Mouse (Mus musculus) NIH3T3 (cell line): ENCODE data around the gene Rack1.
"Not testable (repeated sequence)": the region's sequence is repeated elsewhere in the genome, so short reads cannot be mapped to it uniquely, and the experiment has no call there.

Experiments
- DNase-seq: peaks from one replicate; pipeline ENCODE4 v3.0.0-alpha.2; 2012; ENCODE audit warnings: low read depth

The Rack1 gene

DNA sequence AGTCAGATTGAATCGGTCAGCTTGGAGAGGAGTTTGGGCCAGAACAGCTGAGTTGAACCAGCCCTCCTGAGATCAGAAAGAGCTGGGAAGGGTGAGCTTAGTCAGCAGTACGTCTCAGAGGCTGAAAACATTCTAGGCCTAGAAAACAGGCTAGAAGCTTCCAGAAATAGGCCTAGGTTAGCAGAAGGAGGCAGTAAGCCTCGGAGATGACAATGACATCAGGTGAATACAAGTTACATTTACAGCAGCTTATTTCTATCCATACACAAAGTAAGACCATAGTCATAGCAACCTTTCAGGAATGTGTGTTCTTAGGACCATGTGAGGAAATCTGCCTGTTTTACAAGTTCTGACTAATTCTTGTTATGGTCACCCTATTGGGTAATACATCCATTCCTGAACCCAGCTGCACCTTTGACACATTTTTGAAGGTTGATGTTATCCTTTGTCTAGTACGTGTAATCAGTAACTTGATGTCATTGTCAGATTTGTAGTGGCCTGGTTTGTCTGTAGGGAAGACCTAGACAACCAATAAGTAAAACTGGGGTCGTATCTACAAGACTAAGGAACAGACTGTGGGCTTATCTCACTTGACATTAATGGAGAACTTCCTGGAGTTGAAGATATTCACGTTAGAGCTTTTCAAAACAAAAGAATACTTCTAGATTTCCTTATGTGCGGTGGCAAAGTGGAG, 19.6 kb downstream of the Rack1 start:
- peak; percentile 49 for DNase-seq

DNA sequence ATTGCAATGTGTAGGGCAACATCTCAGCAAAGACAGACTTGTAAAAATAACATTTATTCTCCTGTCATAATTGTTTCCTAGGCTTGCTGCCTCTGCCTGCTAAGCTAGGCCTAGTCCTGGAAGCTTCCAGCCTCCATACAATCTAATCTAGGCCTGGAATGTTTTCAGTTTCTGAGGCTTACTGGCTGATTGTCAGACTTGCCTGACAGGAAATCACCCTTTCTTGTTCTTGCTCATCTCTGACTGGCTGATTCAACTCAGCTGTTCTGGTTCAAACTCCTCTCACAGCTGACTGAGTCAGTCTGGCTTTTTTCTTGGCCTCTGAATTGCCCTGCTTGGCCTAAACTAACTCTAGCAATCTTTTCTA, 20.2 kb downstream of the Rack1 start:
- DNase-seq: peak; percentile 85

DNA sequence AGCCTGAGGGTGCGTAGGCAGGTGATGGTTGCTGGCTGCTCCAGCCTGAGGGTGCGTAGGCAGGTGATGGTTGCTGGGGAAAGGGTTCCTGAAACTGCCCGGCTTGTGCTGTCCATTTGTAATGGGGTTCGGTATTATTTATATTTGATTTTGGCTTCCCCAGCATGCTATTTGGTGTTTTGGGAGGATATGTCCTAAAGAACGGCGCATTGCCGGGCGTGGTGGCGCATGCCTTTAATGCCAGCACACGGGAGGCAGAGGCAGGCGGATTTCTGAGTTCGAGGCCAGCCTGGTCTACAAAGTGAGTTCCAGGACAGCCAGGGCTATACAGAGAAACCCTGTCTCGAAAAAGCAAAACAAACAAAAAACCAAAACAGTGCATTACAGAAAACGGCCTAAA, 21.2 kb downstream of the Rack1 start:
- not testable (repeated sequence) for DNase-seq

DNA sequence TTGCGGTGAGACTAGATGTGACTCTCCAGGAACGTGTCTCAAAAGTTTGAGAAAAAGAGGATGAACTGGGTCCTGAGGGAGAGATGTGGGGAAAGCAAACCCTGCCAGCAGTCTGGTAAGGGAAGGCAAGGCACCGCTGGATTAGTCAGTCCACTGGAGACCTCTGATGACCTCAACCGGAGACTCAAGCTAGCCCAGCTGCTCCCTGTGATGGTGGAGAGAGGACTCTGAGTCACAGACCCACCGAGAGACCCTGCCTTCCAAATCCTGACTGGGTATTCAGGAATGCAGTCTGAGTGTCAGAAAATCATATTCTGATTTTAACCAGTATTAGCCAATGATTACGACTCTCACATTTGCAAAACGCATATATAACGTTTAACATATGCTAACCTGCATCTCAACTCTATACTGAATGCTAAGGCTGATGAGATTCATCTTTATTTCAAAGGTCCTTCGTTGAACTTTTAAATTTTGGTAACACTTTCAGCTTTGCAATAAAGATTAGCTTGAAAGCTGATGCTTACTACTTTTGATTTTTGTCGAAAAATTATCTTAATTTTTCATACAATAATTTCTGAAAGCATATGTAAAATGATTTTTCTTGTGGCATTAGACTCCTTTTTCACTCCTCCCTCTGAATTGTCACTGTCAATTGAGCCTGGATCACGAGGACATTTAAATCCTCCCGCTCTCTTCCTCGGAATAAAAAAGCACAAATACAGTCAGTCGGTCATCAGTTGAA, 22.8 kb downstream of the Rack1 start:
- DNase-seq: peak; percentile 75

DNA sequence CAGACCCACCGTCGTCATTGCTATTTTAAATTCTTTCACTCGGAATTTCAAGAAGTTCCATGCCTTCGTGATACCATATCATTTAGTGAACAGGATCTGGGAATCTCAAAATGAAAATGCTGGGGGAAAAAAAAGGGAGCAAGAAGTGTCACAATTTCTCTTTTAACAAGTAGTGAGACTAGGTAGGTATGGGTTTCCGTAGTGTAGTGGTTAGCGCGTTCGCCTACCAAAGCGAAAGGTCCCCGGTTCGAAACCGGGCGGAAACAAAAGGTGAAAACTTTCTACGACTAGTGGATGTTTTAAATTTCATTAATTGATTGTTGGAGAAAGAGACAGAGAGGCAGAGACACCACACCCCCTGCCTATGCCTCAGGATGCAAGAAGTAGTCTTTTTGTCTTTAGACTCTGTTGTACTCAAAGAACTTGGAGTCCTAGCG, 23.4 kb downstream of the Rack1 start:
- peak; percentile 89 for DNase-seq

DNA sequence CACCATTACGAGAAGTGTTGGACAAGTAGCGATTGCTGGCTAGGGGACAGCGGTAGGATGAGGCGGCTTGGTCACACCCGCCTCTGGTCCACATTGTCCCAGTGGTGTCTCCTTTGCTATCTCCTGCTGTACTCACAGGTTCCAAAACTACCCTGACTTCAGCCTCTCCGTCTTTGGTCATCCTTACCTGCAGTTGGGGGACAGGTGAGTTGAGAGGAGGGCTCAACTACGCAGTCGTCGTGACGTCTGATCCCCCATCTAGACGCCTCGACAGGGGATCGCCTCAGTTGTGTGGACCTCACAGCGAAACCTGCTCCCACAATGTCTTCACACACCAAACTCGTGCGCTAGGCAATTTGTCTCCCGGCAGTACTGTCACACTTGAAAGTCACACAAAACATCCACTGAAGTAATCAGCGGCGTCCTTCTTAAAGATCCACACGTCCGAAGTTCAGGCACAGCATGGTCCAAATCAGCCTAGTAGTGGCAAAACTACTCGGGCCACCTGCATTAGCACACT, 24.2 kb downstream of the Rack1 start:
- no peak for DNase-seq

DNA sequence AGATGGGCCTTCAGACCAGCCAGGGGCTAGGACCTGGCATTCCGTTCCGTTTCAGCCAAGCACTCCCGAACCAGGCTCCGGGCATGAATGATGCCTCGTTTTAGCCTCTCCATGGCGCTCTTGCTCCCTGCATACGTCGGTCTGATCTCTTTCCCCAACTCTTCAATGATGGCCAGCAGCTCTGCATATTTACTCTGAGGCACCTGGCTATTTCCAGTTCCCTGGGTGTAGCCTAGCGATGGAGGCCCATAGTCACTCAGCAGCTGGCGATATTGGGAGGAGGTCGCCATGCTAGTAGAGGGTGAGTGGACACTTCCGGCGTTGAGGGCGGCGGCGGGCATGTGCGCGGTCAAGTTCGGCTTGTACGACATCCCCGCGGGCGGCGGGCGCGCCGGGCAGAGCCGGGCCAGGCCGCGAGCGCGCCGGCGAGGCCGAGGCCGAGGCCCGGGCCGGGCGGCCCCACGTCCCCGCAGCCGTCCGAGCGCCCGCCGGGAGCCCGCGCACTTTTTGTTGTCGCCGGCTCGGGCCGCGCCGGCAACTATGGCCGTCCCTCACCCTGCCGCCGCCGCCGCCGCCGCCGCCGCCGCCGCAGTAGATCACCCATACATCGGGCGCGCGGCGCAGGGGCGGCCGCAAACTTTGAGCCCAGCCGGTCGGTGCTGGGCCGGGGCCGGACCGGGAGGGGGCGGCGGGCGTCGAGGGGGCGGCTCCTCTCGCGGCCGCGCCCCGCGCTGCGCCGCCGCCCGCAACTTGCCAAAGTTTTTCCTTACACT, 26.0 kb downstream of the Rack1 start, which contains the start of the genes Trim7 and Gm12184:
Trim7 (plus strand) TSS at position 162 of the 773 bp plus-strand sequence.
Gm12184 (minus strand) TSS at position 677 of the 773 bp plus-strand sequence.
- not testable (repeated sequence) for DNase-seq

DNA sequence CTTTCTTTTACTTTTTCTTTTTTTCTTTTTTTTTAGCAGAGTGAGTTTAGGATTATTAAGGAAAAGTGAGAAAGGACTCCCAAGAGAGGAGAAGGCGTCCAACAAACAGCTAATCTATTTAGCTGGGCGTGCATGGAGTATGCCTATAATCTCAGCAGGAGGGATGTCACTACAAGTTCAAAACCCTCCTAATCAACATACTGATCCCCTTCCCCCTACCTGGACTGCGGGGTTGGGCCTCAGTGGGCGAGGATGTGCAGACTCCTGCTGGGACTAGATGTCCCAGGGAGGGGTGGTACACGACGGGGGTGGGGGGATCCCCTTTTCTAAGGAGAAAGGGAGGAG, 26.6 kb downstream of the Rack1 start:
- DNase-seq: peak; percentile 65

DNA sequence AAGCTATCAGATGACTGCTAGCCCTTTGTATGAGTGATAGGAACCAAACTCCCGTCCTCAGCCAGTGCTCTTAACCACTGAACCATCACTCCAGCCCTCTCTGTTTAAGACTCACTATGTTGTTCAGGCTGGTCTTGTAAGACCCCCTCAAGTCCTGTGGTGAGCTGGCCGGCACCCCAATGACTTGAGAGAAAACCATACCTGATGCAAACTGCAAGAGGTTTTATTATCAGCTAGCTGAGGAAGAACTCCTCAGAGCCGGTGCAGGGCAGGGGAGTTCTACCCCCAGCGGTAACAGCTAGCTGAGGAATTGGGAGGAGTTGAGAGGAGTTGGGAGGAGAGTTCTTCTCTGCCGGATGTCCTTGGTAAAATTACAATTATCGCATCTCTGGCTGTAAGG, 27.8 kb downstream of the Rack1 start:
- no peak for DNase-seq

DNA sequence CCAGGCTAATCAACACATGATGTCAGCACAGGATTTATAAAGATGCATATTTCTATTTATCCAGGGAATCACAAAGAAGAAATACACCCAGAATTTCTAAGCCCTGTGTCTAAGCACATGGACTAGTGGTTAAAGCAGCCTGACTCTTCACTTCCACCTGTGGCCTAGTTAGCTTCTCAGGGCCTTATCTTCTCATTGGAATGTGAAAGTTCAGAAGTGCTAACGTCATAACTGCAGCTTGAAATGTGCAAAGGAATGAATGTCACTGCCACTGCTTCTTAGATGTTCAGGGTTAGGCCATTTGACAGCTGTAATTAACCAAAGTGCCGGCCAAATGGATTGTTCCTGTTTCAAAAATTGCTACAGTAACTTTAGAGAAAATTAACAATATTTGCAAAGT, 30.1 kb downstream of the Rack1 start:
- no peak for DNase-seq

DNA sequence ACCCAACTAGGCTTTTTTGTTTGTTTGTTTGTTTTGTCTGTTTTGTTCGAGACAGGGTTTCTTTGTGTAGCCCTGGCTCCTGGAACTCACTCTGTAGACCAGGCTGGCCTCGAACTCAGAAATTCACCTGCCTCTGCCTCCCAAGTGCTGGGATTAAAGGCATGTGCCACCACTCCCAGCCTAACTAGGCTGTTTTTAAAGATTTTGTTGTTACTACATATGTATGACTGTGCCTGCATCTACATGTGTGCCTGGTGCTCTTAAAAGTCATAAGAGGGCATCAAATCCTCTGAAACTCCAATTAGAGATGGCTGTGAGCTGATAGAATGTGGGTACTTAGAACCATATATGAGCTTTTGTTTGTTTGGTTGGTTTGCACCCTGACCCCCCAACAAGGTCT, 31.1 kb downstream of the Rack1 start:
- no peak for DNase-seq

DNA sequence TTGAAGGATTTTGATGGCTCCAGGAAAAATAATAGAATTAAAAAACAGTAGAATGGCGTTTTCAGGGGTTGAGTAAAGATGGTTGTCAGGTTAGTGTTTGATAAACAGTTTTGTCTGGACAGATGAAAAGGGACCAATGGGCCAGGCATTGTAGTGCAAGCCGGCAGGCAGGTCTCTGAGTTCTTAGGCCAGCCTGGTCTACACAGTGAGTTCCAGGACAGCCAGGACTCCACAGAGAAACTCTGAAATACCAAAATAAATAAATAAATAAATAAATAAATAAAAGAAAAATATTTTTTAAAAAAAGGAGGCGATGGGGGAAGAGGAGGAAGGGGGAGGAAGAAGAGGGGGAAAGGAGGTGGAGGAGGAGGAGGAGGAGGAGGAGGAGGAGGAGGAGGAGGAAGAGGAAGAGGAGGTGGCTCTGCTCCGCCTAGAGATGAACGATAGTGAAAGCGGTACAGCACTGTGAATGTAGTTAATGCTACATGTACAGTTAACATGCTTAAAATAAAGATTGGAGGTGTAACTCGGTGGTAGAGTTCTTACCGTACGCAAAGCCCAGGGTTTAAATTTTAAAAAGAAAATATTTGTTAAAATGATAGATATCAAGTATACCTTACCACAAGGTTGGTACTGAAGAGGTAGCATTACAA, 33.1 kb downstream of the Rack1 start:
- DNase-seq: peak; percentile 21

DNA sequence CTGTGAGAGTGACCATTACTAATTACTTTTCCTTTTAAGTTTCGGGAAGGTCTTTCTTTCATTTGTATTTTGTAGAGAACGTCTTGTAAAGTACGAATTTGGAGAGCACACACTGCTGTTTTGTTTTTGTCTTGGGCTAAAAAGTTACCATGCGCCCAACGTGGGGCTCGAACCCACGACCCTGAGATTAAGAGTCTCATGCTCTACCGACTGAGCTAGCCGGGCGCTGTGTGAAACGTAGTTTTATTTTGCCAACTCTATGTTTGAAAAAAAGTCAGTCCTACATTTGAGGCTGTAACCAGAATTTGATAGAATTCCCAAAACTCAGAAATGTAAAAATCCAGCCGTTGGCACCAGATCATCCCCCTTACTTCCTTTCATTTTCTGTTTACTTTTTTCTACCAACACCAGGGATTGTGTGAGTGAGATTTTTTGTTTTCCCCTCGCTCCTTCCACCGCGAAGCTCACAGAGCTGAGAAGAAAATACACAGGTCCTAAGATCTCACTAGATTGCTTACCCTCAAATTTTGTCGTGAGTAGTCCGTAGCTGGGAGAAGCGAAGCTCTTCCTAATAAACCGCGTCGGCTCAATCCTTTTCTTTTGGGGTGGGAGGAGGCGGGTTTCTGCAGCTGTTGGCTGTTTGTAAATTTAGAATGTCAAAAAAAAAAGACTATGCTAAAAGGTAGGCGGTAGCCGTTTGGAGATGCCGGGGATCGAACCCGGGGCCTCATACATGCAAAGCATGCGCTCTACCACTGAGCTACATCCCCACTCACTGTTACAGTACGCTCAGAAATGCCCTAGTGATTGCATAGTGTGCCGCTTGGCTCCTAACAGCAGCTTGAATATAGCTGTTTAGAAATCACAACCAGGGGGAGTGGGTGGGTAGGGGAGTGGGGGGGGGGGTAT, 33.9 kb downstream of the Rack1 start:
- peak; percentile 95 for DNase-seq

DNA sequence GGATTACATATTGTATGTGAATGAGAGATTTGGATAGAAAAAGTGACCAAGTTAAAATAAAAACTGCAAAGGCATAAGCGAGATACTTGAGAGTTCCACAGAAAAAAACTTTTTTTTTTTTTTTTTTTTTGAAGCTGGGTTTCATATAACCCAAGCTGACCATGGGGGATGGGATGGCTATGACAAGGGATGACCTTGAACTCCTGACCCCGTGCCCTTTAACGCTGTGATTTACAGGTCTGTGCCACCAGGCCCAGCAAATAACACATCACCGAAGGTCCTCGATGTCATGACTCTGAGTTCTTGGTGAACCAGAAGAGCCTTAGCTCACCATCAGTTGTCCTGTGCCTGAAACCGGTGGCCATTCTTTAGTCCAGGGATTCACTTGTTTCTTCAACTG, 35.8 kb downstream of the Rack1 start:
- DNase-seq: no peak

DNA sequence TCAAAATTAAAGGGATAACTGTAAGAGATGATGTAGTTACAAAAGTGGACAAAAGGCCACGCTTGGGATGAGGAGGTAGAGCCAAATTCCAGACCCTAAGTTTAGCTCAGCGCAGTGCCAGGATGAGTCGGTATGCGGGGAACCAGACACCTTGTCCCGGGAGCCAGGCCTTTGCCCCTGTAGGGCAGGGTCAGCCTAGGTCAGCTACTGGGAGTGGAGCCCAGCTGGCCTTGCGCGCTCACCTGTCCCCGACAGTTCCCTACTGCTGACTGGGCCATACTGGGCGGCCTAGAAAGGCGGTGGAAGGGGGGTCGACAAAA, 36.8 kb downstream of the Rack1 start:
- DNase-seq: no peak

DNA sequence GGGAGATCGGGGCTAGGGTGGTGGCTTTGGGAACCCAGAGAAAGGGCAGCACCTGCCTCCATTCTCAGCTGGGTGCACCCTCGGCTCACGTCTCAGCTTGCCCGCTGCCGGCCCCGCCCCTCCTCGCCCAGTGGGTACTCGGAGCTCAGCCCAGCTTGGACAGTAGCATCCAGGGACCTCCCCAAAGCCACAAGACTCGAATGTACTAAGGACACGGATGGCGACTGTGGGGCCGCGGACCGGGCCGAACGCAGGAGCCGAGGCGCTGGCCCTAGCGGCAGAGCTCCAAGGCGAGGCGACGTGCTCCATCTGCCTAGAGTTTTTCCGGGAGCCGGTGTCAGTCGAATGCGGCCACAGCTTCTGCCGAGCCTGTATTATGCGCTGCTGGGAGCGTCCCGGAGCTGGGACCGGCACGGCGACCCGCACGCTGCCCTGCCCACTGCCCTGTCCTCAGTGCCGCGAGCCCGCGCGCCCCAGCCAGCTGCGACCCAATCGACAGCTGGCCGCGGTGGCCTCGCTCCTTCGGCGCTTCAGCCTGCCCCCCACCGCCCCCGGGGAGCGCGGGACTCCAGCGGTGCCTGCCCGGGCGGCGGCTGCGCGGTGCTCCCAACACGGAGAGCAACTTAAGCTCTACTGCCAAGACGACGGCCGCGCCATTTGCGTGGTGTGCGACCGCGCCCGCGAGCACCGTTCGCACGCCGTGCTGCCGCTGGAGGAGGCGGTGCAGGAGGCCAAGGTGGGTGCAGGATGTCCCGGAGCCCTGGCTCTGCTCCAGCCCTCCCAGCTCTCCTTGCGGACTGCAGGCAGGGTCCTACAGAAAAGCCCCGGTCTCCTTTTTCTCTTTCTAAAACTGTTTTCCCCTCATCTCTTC, 37.4 kb downstream of the Rack1 start:
- peak; percentile 67 for DNase-seq

DNA sequence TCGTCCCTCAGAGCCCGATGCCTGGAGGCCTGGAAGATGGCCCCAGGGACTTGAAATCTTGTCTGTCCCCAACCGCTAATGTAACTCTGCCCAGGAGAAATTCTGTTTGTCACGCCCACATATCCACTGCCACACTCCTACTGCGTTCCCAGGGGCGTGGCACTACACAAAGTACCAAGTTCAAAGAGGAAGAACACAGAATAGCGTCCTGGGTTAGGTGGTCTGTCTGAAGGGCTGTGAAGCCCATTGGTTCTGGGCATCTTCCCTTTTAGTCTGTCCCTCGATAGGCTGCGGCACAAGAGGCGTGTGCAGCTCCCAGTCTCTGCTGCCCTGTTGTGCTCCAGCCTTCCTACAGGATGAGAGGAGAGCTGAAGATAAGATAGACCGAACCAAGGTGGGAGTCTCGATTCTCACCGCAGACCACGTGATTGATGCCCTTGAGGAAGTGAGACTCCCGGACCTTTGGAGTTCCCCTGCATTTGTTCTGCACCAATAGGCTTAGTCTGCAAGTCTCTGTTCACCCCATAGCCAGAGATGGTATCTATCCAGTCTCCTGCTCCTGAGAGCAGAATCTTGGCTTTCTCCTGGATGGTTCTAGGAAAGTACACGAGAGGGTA, 38.2 kb downstream of the Rack1 start:
- peak; percentile 42 for DNase-seq

DNA sequence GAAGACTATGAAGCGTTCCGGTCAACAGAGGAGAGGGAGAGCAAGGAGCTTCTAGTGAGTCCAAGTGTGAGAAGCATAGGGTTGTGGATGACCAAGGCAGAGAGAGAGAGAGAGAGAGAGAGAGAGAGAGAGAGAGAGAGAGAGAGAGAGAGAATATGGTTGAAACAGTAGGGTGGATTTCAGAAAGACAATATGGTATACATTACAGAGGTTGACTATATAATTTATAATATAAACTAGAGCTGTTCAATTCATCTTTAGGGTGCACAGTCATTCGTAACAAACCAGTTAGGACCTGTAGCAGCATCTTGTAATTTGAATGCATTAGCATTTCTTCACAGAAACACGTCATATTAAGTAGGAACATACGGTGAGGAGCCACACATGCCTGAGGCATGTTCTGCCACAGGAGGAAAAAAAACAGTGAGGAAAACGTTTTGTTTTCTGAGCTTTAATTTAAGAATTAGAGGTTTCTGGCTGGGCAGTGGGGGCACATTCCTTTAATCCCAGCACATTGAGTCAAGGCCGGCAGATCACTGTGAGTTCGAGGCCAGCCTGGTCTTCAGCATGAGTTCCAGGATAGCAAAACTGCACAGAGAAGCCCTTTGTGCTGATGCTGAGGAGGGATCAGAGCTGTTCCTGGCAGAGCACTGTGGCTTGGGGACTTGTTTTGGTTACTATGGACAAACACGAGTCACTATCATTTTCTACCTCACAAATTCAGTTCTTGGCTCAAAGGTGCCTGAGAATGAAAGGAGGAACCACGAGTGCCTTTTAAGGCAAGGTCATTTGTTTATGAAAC, 38.9 kb downstream of the Rack1 start:
- DNase-seq: peak; percentile 61

DNA sequence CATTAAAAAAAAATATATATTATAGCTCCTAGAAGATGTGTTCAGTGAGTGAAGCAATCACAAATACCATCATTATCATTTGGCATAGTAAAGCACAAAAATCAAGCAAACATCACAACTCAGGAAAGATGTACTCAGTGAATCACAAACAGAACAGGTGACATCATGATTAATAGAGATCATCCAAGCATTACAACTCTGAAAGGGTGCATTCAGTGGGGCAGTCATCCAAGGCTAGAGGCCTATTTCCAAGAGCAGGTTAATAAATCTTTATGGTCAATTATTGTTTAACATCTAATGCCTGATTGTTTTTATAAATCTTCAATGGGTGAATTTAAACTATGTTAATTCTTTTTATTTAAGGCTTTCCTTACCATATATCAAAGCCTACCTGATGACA, 40.7 kb downstream of the Rack1 start:
- no peak for DNase-seq
